Mouse (Mus musculus) small intestine, adult 2 months (tissue): ENCODE measurements around the gene Cyp2s1.

Experiments
- CTCF ChIP-seq: fragments of 200-500 bp; IDR thresholded peaks from 2 replicates; pipeline ENCODE4 v1.5.1; 2012; ENCODE audit warnings: low read depth, mild to moderate bottlenecking, control low read depth, inconsistent platforms, low read length, moderate library complexity, mixed read lengths; ENCODE audit not compliant: insufficient replicate concordance, insufficient read length; ENCODE audit errors: extremely low read depth
- POLR2A ChIP-seq: fragments of 200-500 bp; IDR thresholded peaks from 2 replicates; pipeline ENCODE4 v1.6.1; 2012; ENCODE audit warnings: low read depth, mild to moderate bottlenecking, control low read depth, inconsistent platforms, low read length, moderate library complexity

GRCm38 (mm10) chr7:25761354-25761753, 55.4 kb downstream of the Cyp2s1 start:
- TF ChIP-seq CTCF (no peak), POLR2A (no peak)
